Mouse (Mus musculus) midbrain, embryonic 16.5 days (tissue): ENCODE measurements around the gene Taf1c. TPM values are rescaled to one million over a fixed set of nuclear protein-coding genes. Genes with fewer than 3 reads are reported as not detected.
A peak's percentile ranks its signal among the peaks of the same experiment; 100 is the strongest.

Experiments used
- ATAC-seq: fragments of 200-750 bp; cut with Nextera tagmentation; 2 replicates; pipeline ENCODE4 v1.8.0; 2017; ENCODE audit warnings: moderate TSS enrichment
- H3K27ac ChIP-seq: fragments of 300-500 bp; sonication (generic); 2 replicates; pipeline ENCODE4 v1.5.1; 2014; ENCODE audit warnings: mild to moderate bottlenecking, low read length, mixed read lengths
- H3K27me3 ChIP-seq: fragments of 300-500 bp; sonication (generic); 2 replicates; pipeline ENCODE4 v1.6.1; 2014; ENCODE audit warnings: low read depth, low read length, mixed read lengths; ENCODE audit not compliant: control insufficient read depth, insufficient read depth
- H3K36me3 ChIP-seq: fragments of 300-500 bp; sonication (generic); 2 replicates; pipeline ENCODE4 v1.6.1; 2014; ENCODE audit warnings: mild to moderate bottlenecking, low read length, moderate library complexity, mixed read lengths; ENCODE audit not compliant: control insufficient read depth, insufficient read depth
- H3K4me1 ChIP-seq: fragments of 300-500 bp; sonication (generic); 2 replicates; pipeline ENCODE4 v1.6.1; 2014; ENCODE audit warnings: mild to moderate bottlenecking, low read length, mixed read lengths; ENCODE audit not compliant: control insufficient read depth, insufficient read depth
- H3K4me2 ChIP-seq: fragments of 300-500 bp; sonication (generic); 2 replicates; pipeline ENCODE4 v1.6.1; 2014; ENCODE audit warnings: mild to moderate bottlenecking, low read length, mixed read lengths
- H3K4me3 ChIP-seq: fragments of 300-500 bp; sonication (generic); 2 replicates; pipeline ENCODE4 v1.5.1; 2014; ENCODE audit warnings: low read depth, mild to moderate bottlenecking, low read length, moderate library complexity, mixed read lengths
- H3K9ac ChIP-seq: fragments of 300-500 bp; sonication (generic); 2 replicates; pipeline ENCODE4 v1.6.1; 2014; ENCODE audit warnings: low read depth, low read length, mixed read lengths
- H3K9me3 ChIP-seq: fragments of 300-500 bp; sonication (generic); replicated peaks from 2 replicates; pipeline ENCODE4 v1.6.1; 2014; ENCODE audit warnings: mild to moderate bottlenecking, low read length, mixed read lengths; ENCODE audit not compliant: control insufficient read depth, poor library complexity, severe bottlenecking
- WGBS: fragments of 180-500 bp; shearing (Covaris S2); extraction: QIAGEN DNeasy Blood & Tissue Kit; methylation state at CpG from one replicate; pipeline ENCODE4 v1.1.7; 2014; 5-methylcytosine and 5-hydroxymethylcytosine counted together
- polyA plus RNA-seq: library from polyadenylated mRNA; unstranded; fragments of >200 nt; fragmentation: Nextera tagmentation; extraction: Ambion mirVana; gene quantifications from 2 replicates; pipeline ENCODE4 v1.2.1, GENCODE M21; 2015

Gene Taf1c
- polyA plus RNA-seq, 1 experiment from 2014 or later, result 14.6 TPM

- H3K9ac ChIP-seq, result peak within 1 kb of the TSS; percentile 90
- peak within 1 kb of the TSS; percentile 91 for H3K4me2 ChIP-seq
- H3K4me1 ChIP-seq, result peaks cover 22% of the 10 kb centered on the region
- peaks cover 6% of the 10 kb centered on the region for H3K36me3 ChIP-seq
- peak; percentile 96 for ATAC-seq
- no peaks in the 10 kb centered on the region for H3K27me3 ChIP-seq
- peak within 1 kb of the TSS; percentile 73 for H3K4me3 ChIP-seq
- WGBS, result 6% methylated on average over 58 of the region's 63 CpGs
- peak within 1 kb of the TSS; percentile 95 for H3K27ac ChIP-seq
- H3K9me3 ChIP-seq, result no peaks in the 10 kb centered on the region
Measured at GRCm38 (mm10) chr8:119558603-119559401, 46.2 kb downstream of the Taf1c start, which contains the start of gene Mbtps1. TSS of gene Mbtps1 (minus strand) at chr8:119558735.

- WGBS, result 1% methylated on average over 47 of the region's 55 CpGs
- Histone ChIP-seq H3K4me1 (peaks cover 22% of the 10 kb centered on the region), H3K9me3 (no peaks in the 10 kb centered on the region), H3K27ac (peak overlapping the region; percentile 95), H3K27me3 (no peaks in the 10 kb centered on the region), H3K4me2 (peak overlapping the region; percentile 91), H3K9ac (peak overlapping the region; percentile 90), H3K4me3 (peak overlapping the region; percentile 73), H3K36me3 (peaks cover 3% of the 10 kb centered on the region)
- ATAC-seq, result peak; percentile 92
Measured at GRCm38 (mm10) chr8:119557821-119558602, 47.0 kb downstream of the Taf1c start.

- Histone ChIP-seq H3K27me3 (no peaks in the 10 kb centered on the region), H3K27ac (no peak overlapping the region), H3K4me1 (peaks cover 22% of the 10 kb centered on the region), H3K9me3 (no peaks in the 10 kb centered on the region), H3K4me3 (peak overlapping the region; percentile 73), H3K4me2 (peak overlapping the region; percentile 91), H3K9ac (peak overlapping the region; percentile 90; the same call in 1 of the 2 replicates), H3K36me3 (peaks cover 3% of the 10 kb centered on the region; the same call in 1 of the 2 replicates)
- 85% methylated on average over 9 of the region's 9 CpGs for WGBS
- no peak for ATAC-seq
Measured at GRCm38 (mm10) chr8:119557132-119557531, 47.9 kb downstream of the Taf1c start.

GRCm38 (mm10) chr8:119555861-119556260 is 49.2 kb downstream of the Taf1c start:
- 78% methylated on average over 6 of the region's 6 CpGs for WGBS
- Histone ChIP-seq H3K36me3 (no peaks in the 10 kb centered on the region), H3K4me3 (no peak overlapping the region), H3K4me1 (peaks cover 22% of the 10 kb centered on the region), H3K27me3 (no peaks in the 10 kb centered on the region), H3K27ac (no peak overlapping the region), H3K9ac (no peak overlapping the region), H3K4me2 (no peak overlapping the region), H3K9me3 (no peaks in the 10 kb centered on the region)
- ATAC-seq, result no peak

- WGBS, result 57% methylated on average over 2 of the region's 2 CpGs
- ATAC-seq, result no peak
Measured at GRCm38 (mm10) chr8:119552967-119553366, 52.1 kb downstream of the Taf1c start.

GRCm38 (mm10) chr8:119548560-119549113 is 56.4 kb downstream of the Taf1c start:
- Histone ChIP-seq H3K9me3 (no peaks in the 10 kb centered on the region), H3K4me2 (no peak overlapping the region), H3K9ac (no peak overlapping the region), H3K4me3 (no peak overlapping the region), H3K36me3 (0 out of 2 replicates have a peak, but pooled peaks cover 6% of the 10 kb centered on the region), H3K27ac (no peak overlapping the region), H3K4me1 (no peaks in the 10 kb centered on the region), H3K27me3 (no peaks in the 10 kb centered on the region)
- 83% methylated on average over 7 of the region's 7 CpGs for WGBS
- no peak for ATAC-seq

More at GRCm38 (mm10) chr8:119552967-119553366, 52.1 kb downstream of the Taf1c start:
- Histone ChIP-seq H3K9me3 (no peaks in the 10 kb centered on the region), H3K4me2 (no peak overlapping the region), H3K4me1 (peaks cover 19% of the 10 kb centered on the region), H3K36me3 (no peaks in the 10 kb centered on the region), H3K4me3 (no peak overlapping the region), H3K27ac (no peak overlapping the region), H3K27me3 (no peaks in the 10 kb centered on the region), H3K9ac (no peak overlapping the region)

Other genes with a start within 250 kb of the Taf1c start
- gene Mlycd, start 210.3 kb downstream of the Taf1c start, polyA plus RNA-seq, result 13.9 and 15.0 TPM in 2 replicates
- gene Osgin1, start 171.1 kb downstream of the Taf1c start, polyA plus RNA-seq, result 0.45 TPM in 2 replicates
- 65.7 and 85.9 TPM in 2 replicates for gene Necab2, start 158.5 kb downstream of the Taf1c start, polyA plus RNA-seq
- 0.12 TPM in 1 of 2 replicates, not detected in the other for gene Slc38a8, start 103.5 kb downstream of the Taf1c start, polyA plus RNA-seq
- 51.4 and 61.3 TPM in 2 replicates for gene Mbtps1, start 46.5 kb downstream of the Taf1c start, polyA plus RNA-seq
- gene Hsdl1, start 30.0 kb downstream of the Taf1c start, polyA plus RNA-seq, result 197 and 206 TPM in 2 replicates
- 0.75 and 0.83 TPM in 2 replicates for gene Dnaaf1, start 30.0 kb downstream of the Taf1c start, polyA plus RNA-seq
- 0.10 and 0.19 TPM in 2 replicates for gene Adad2, start 7.5 kb upstream of the Taf1c start, polyA plus RNA-seq
- 0.26 and 1.6 TPM in 2 replicates for gene Kcng4, start 30.5 kb upstream of the Taf1c start, polyA plus RNA-seq
- gene Wfdc1, start 61.1 kb upstream of the Taf1c start, polyA plus RNA-seq, result 6.0 and 6.3 TPM in 2 replicates
- gene Atp2c2, start 94.8 kb upstream of the Taf1c start, polyA plus RNA-seq, result 0.18 and 0.20 TPM in 2 replicates
- gene Tldc1, start 173.2 kb upstream of the Taf1c start, polyA plus RNA-seq, result 10.9 and 12.2 TPM in 2 replicates
- gene Cotl1, start 235.3 kb upstream of the Taf1c start, polyA plus RNA-seq, result 126 and 139 TPM in 2 replicates